Mouse (Mus musculus) testis, adult 2 months (tissue): Measurements from ENCODE around the gene Ankrd39.

ENCODE experiments used
- CTCF ChIP-seq: fragments of 200-500 bp; IDR thresholded peaks from 2 replicates; pipeline ENCODE4 v1.5.1; 2012; ENCODE audit warnings: low read depth, mild to moderate bottlenecking, inconsistent platforms, low read length, moderate library complexity; ENCODE audit not compliant: control insufficient read depth, insufficient read depth, insufficient replicate concordance
- POLR2A ChIP-seq: fragments of 200-500 bp; IDR thresholded peaks from 2 replicates; pipeline ENCODE4 v1.6.1; 2012; ENCODE audit warnings: low read depth, mild to moderate bottlenecking, inconsistent platforms, low read length, moderate library complexity; ENCODE audit not compliant: control insufficient read depth

DNA sequence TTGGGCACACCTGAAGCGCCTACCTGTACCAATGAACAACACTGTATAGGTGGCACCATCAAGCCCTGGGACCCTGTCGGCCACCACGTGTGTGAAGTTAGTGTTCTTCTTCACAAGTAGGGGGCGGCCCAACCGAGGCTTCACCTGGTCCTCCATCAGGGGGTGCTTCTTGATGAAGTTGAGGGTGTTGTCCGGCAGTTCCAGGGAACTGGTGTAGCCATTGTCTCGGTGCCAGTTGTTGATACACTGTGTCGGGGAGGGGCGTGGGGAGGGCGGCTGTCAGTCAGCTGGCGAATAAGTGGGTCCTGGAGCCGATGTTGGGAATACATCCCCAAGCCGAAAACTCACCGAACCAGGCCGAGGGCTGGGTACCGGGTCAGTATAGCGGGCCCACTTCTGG is 4.7 kb upstream of the Ankrd39 start:
- no peak for TF ChIP-seq CTCF
- TF ChIP-seq POLR2A: no peak
